Mouse (Mus musculus) lung, postnatal 14 days (tissue): ENCODE measurements around the gene St6galnac3.

ENCODE experiments used
- DNase-seq: peaks from one replicate; pipeline ENCODE4 v3.0.0; 2021

St6galnac3 gene

GRCm38 (mm10) chr3:153580136-153580535, 144.8 kb downstream of the St6galnac3 start:
- no peak for DNase-seq

GRCm38 (mm10) chr3:153577286-153577685, 147.7 kb downstream of the St6galnac3 start:
- DNase-seq, result no peak

- no peak for DNase-seq
These were observed 153.8 kb downstream of the St6galnac3 start for GRCm38 (mm10) chr3:153571152-153571551.

- no peak for DNase-seq
These were observed 156.2 kb downstream of the St6galnac3 start for GRCm38 (mm10) chr3:153568815-153569214.

GRCm38 (mm10) chr3:153567913-153568312, 157.1 kb downstream of the St6galnac3 start:
- no peak for DNase-seq

- peak; percentile 18 for DNase-seq
These were observed 157.5 kb downstream of the St6galnac3 start for GRCm38 (mm10) chr3:153567512-153567911.

GRCm38 (mm10) chr3:153566100-153566499, 158.9 kb downstream of the St6galnac3 start:
- no peak for DNase-seq

- no peak for DNase-seq
These were observed 164.1 kb downstream of the St6galnac3 start for GRCm38 (mm10) chr3:153560897-153561296.

- DNase-seq, result no peak
These were observed 165.4 kb downstream of the St6galnac3 start for GRCm38 (mm10) chr3:153559586-153559985.

- DNase-seq, result peak; percentile 54
These were observed 168.4 kb downstream of the St6galnac3 start for GRCm38 (mm10) chr3:153556621-153557020.

GRCm38 (mm10) chr3:153553712-153554111, 171.3 kb downstream of the St6galnac3 start:
- DNase-seq, result no peak

GRCm38 (mm10) chr3:153553226-153553625, 171.7 kb downstream of the St6galnac3 start:
- no peak for DNase-seq

GRCm38 (mm10) chr3:153546936-153547683, 177.9 kb downstream of the St6galnac3 start:
- peak; percentile 37 for DNase-seq

- DNase-seq, result no peak
These were observed 185.1 kb downstream of the St6galnac3 start for GRCm38 (mm10) chr3:153539851-153540250.

- no peak for DNase-seq
These were observed 186.6 kb downstream of the St6galnac3 start for GRCm38 (mm10) chr3:153538396-153538795.

GRCm38 (mm10) chr3:153537435-153537834, 187.5 kb downstream of the St6galnac3 start:
- peak; percentile 32 for DNase-seq

- DNase-seq, result no peak
These were observed 188.7 kb downstream of the St6galnac3 start for GRCm38 (mm10) chr3:153536260-153536659.

GRCm38 (mm10) chr3:153529174-153529573, 195.8 kb downstream of the St6galnac3 start:
- DNase-seq, result no peak

- no peak for DNase-seq
These were observed 199.7 kb downstream of the St6galnac3 start for GRCm38 (mm10) chr3:153525151-153525768.

- no peak for DNase-seq
These were observed 208.1 kb downstream of the St6galnac3 start for GRCm38 (mm10) chr3:153516848-153517247.

GRCm38 (mm10) chr3:153513501-153514060, 211.4 kb downstream of the St6galnac3 start:
- DNase-seq, result no peak

GRCm38 (mm10) chr3:153512545-153512944, 212.4 kb downstream of the St6galnac3 start:
- DNase-seq, result no peak

- DNase-seq, result peak; percentile 15
These were observed 213.8 kb downstream of the St6galnac3 start for GRCm38 (mm10) chr3:153511151-153511580.

GRCm38 (mm10) chr3:153510048-153510630, 214.8 kb downstream of the St6galnac3 start:
- no peak for DNase-seq
